Mouse (Mus musculus) intestine, postnatal 0 days (tissue): ENCODE results near the gene D6Wsu163e. TPM values are rescaled to one million over a fixed set of nuclear protein-coding genes. Genes with fewer than 3 reads are reported as not detected.

Experiments used
- ATAC-seq: fragments of 200-750 bp; cut with Nextera tagmentation; 2 replicates; pipeline ENCODE4 v1.8.0; 2017; ENCODE audit warnings: mild to moderate bottlenecking, moderate TSS enrichment, moderate library complexity
- H3K27ac ChIP-seq: fragments of 300-500 bp; sonication (generic); 2 replicates; pipeline ENCODE4 v1.5.1; 2014; ENCODE audit warnings: mild to moderate bottlenecking, low read depth, low read length, moderate library complexity
- H3K27me3 ChIP-seq: fragments of 300-500 bp; sonication (generic); replicated peaks from 2 replicates; pipeline ENCODE4 v1.6.1; 2014; ENCODE audit warnings: low read length, mixed read lengths; ENCODE audit not compliant: control insufficient read depth, insufficient read depth
- H3K36me3 ChIP-seq: fragments of 300-500 bp; sonication (generic); 2 replicates; pipeline ENCODE4 v1.6.1; 2014; ENCODE audit warnings: mild to moderate bottlenecking, moderate library complexity; ENCODE audit not compliant: control insufficient read depth, insufficient read depth
- H3K4me1 ChIP-seq: fragments of 300-500 bp; sonication (generic); replicated peaks from 2 replicates; pipeline ENCODE4 v1.6.1; 2014; ENCODE audit warnings: antibody characterized with exemption, low read length, mixed read lengths; ENCODE audit not compliant: control insufficient read depth, insufficient read depth
- H3K4me2 ChIP-seq: fragments of 300-500 bp; sonication (generic); replicated peaks from 2 replicates; pipeline ENCODE4 v1.6.1; 2014; ENCODE audit warnings: low read depth, mild to moderate bottlenecking, moderate library complexity
- H3K4me3 ChIP-seq: fragments of 300-500 bp; sonication (generic); 2 replicates; pipeline ENCODE4 v1.5.1; 2014; ENCODE audit warnings: low read depth, low read length
- H3K9ac ChIP-seq: fragments of 300-500 bp; sonication (generic); 2 replicates; pipeline ENCODE4 v1.6.1; 2014; ENCODE audit warnings: mild to moderate bottlenecking, low read depth, low read length
- H3K9me3 ChIP-seq: fragments of 300-500 bp; sonication (generic); 2 replicates; pipeline ENCODE4 v1.6.1; 2016; ENCODE audit warnings: mixed run types; ENCODE audit not compliant: control insufficient read depth
- CTCF ChIP-seq: sonication (generic); IDR thresholded peaks from 2 replicates; pipeline ENCODE4 v1.5.1; 2016; ENCODE audit warnings: low read depth, mild to moderate bottlenecking, control low read depth, antibody characterized with exemption, moderate library complexity
- WGBS: fragments of 180-500 bp; shearing (Covaris S2); extraction: QIAGEN DNeasy Blood & Tissue Kit; methylation state at CpG from one replicate; pipeline ENCODE4 v1.1.7; 2014; 5-methylcytosine and 5-hydroxymethylcytosine counted together
- polyA plus RNA-seq: library from polyadenylated mRNA; unstranded; fragments of >200 nt; fragmentation: Nextera tagmentation; extraction: Ambion mirVana; gene quantifications from 2 replicates; pipeline ENCODE4 v1.2.1, GENCODE M21; 2015

The D6Wsu163e gene
- polyA plus RNA-seq, 1 experiment from 2014 or later: 16.2 TPM

DNA sequence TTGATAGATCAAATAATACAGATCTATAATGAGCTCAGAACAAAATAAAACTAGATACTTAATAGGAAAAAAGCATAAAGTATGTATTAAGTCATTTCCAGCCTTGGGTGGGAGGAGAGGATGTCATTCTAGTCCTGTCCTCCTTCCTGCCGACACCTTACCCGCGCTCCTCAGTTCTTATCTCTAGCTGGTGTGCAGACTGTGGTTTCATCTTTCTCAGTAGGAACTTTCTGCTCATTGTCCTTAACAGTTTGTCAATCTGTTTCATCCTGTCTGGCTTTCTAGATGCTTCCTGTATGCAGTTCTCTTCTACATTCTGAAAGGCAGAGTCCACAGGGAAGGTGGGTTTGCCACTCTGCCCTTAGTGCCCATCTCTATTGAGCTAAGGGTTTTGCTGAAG, 55.7 kb downstream of the D6Wsu163e start:
- no peak overlapping the region for H3K4me2 ChIP-seq
- no peaks in the 10 kb centered on the region for H3K36me3 ChIP-seq
- WGBS: 79% methylated on average over 3 of the region's 3 CpGs
- TF ChIP-seq CTCF: no peak
- H3K27me3 ChIP-seq: no peaks in the 10 kb centered on the region
- H3K9me3 ChIP-seq: no peaks in the 10 kb centered on the region
- no peak overlapping the region for H3K4me3 ChIP-seq
- no peak overlapping the region for H3K9ac ChIP-seq
- no peaks in the 10 kb centered on the region for H3K4me1 ChIP-seq
- ATAC-seq: no peak
- H3K27ac ChIP-seq: no peak overlapping the region

DNA sequence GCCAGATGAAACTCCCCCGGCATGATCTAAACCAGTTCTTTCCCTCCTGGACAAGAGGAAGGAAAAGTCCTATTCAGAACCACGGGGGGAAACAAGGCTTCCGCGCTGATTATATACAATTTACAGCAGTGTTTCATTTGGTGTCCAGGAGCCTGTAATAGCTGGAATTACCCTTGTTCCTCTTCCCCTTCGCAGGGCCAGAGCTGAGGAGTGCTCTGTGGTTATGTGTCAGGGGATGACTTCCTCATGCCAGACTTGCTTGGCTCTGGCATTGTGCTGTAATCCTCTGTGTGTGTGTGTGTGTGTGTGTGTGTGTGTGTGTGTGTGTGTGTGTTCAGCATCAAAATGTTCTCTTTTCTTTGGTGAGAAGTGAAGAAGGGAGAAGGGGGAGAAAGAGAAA, 56.6 kb downstream of the D6Wsu163e start:
- Histone ChIP-seq H3K4me1 (no peaks in the 10 kb centered on the region), H3K36me3 (no peaks in the 10 kb centered on the region), H3K4me3 (no peak overlapping the region), H3K27me3 (no peaks in the 10 kb centered on the region), H3K4me2 (no peak overlapping the region), H3K27ac (no peak overlapping the region), H3K9me3 (no peaks in the 10 kb centered on the region), H3K9ac (no peak overlapping the region)
- TF ChIP-seq CTCF: no peak
- WGBS: 69% methylated on average over 5 of the region's 5 CpGs
- no peak for ATAC-seq

DNA sequence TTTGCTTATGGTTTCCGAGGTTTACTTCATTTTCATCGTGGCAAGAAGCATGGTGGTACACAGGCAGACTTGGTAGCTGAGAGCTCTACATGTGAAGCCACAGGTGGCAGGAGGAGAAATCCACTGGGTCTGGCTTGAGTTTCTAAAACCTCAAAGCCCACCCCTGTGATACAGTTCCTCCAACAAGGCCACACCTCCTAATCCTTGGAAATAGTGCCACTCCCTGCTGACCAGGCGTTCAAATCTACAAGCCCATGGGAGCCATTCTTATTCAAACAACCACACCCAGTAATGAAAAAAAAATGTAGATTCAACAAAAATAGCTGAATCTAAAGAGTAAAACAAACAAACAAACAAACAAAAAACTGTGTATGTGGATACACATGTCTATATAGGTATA, 65.9 kb downstream of the D6Wsu163e start:
- no peak for ATAC-seq
- no peaks in the 10 kb centered on the region for H3K27me3 ChIP-seq
- H3K36me3 ChIP-seq: no peaks in the 10 kb centered on the region
- TF ChIP-seq CTCF: no peak
- no peak overlapping the region for H3K4me3 ChIP-seq
- H3K4me2 ChIP-seq: no peak overlapping the region
- no peaks in the 10 kb centered on the region for H3K4me1 ChIP-seq
- 76% methylated on average over 3 of the region's 3 CpGs for WGBS
- no peak overlapping the region for H3K9ac ChIP-seq
- no peak overlapping the region for H3K27ac ChIP-seq
- H3K9me3 ChIP-seq: no peaks in the 10 kb centered on the region

DNA sequence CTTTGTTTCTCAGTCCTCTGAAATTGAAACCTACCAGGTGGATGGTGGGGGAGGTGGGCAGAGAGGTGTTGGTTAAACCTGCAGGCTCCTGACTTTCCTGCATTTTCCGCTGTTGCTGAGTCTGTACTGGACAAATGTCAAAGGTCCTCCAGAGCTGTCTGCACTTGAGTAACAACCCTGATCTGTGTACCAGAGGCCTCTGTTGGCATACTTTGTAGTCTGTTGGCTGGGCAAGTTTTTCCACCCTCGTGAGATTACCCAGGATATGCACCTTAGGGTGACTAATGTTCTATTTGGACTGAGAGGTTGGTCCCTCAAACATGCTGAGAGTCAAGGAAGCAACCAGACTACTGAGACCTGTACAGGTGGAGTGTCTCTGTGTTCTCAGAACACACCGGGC, 66.8 kb downstream of the D6Wsu163e start:
- 73% methylated on average over 3 of the region's 3 CpGs for WGBS
- no peak for ATAC-seq
- Histone ChIP-seq H3K4me2 (no peak overlapping the region), H3K36me3 (no peaks in the 10 kb centered on the region), H3K9me3 (no peaks in the 10 kb centered on the region), H3K4me3 (no peak overlapping the region), H3K4me1 (no peaks in the 10 kb centered on the region), H3K9ac (no peak overlapping the region), H3K27ac (no peak overlapping the region), H3K27me3 (no peaks in the 10 kb centered on the region)
- TF ChIP-seq CTCF: no peak

DNA sequence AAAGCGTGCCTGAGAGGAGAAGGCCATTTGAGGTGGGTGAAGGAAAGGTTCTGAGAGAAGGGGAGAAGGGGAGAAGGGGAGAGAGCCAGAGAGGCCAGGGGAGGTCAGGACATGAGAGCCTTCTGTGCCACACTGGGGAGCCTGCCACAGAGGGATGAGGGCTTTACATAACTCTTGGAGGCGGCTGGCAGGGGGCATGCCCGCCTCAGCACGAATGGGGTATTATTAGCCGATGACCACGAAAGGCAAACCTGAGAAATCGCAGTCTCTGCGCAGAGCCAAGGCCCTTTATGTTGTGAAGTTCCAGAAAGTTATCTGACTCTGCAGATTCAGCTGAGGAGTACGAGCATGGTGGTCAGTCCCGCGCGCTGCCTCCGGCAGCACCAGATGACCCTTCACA, 70.3 kb downstream of the D6Wsu163e start:
- no peak for TF ChIP-seq CTCF
- Histone ChIP-seq H3K9ac (no peak overlapping the region), H3K27me3 (no peaks in the 10 kb centered on the region), H3K4me1 (no peaks in the 10 kb centered on the region), H3K4me2 (no peak overlapping the region), H3K4me3 (no peak overlapping the region), H3K27ac (no peak overlapping the region), H3K36me3 (no peaks in the 10 kb centered on the region), H3K9me3 (no peaks in the 10 kb centered on the region)
- 89% methylated on average over 13 of the region's 13 CpGs for WGBS
- no peak for ATAC-seq

DNA sequence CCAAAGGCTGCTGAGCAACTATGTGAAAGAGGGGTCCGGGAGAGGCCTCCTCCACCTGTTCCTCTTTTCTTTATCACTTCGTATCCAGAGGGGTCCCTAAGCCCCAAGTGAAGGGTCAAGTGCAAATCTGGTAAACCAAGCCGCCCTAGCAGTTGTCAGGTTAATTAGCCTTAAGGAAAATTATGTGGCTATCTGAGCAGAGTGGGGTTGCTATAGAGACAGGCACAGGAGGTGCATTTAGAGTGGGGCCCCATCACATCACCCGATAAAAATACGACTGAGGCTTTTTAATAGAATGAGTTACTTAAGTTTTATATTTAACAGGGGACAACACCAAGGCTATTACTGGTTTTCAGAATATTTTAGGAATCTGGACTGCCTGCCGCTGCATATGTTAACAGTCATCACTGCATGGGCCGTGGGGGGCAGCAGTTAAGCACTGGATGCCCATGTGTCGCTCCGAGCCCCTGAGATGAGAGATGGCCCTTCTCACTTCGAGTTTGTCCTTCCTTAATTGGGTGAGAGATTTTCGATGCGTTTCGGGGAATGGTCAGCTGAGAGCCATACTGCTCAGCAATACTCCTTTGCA, 72.3 kb downstream of the D6Wsu163e start:
- Histone ChIP-seq H3K4me3 (no peak overlapping the region), H3K9ac (no peak overlapping the region), H3K27me3 (no peaks in the 10 kb centered on the region), H3K27ac (no peak overlapping the region), H3K9me3 (no peaks in the 10 kb centered on the region), H3K4me2 (no peak overlapping the region), H3K36me3 (no peaks in the 10 kb centered on the region), H3K4me1 (no peaks in the 10 kb centered on the region)
- TF ChIP-seq CTCF: no peak
- WGBS: 80% methylated on average over 13 of the region's 13 CpGs
- no peak for ATAC-seq
